Mouse (Mus musculus) stomach, adult 2 months (tissue): ENCODE results near the gene Sumf2. TPM values are rescaled to one million over a fixed set of nuclear protein-coding genes. Genes with fewer than 3 reads are reported as not detected.

Experiments
- polyA plus RNA-seq: library from polyadenylated mRNA; depleted of rRNA; stranded (reverse); fragments of >200 nt; gene quantifications from 2 replicates; pipeline ENCODE4 v1.2.3, GENCODE M21; 2012; rRNA removed

Sumf2 gene
- 5.2 and 5.6 TPM in 2 replicates for polyA plus RNA-seq

GRCm38 (mm10) chr5:129846752-129847557 is at the start of gene Sumf2:
Gene Sumf2 (plus strand): TSS chr5:129846986.

GRCm38 (mm10) chr5:129886911-129887636 is 40.3 kb downstream of the Sumf2 start, which contains the start of gene Chchd2:
Gene Chchd2 (minus strand): TSS chr5:129887470.

GRCm38 (mm10) chr5:129895198-129896088 is 48.7 kb downstream of the Sumf2 start, which contains the start of gene Zbed5:
Gene Zbed5 (plus strand): TSS chr5:129895723.

GRCm38 (mm10) chr5:129898449-129898848 is 51.7 kb downstream of the Sumf2 start, which contains the start of gene Phkg1:
Gene Phkg1 (minus strand): TSS chr5:129898549.

DNA sequence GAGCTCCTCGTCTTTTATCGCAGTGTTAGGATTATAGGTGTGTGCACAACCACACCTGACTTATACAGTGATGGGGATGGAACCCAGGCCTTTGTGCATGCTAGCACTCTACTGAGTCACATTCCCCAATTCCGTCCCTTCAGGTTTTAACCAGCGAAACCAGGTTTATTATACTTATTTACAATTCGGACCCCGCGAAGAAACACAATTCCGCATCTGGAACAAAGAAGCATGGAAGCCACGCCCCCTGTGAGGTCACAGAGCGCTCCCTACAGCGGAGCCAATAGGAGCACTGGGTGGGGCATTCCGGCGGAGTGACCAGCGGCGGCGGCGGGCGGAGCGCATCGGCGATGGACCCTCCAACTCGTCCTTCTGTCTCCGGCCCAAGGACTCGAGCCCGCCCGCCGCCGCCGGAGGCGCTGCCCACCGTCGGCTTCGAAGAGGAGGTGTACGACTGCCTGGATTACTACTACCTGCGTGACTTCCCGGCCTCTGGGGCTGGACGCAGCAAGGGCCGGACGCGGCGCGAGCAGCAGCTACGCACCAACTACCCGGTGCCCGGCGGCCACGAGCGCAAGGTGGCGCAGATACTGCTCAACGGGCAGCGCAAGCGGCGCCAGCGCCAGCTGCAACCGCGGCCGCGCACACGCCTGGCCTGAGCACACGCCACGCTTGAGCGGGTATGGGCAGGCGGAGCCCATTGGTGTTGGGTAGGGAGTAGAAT is 61.6 kb downstream of the Sumf2 start, which contains the start of gene Nupr1l:
Gene Nupr1l (plus strand): TSS at position 299 of the 724 bp plus-strand sequence.

Other genes starting within 250 kb of the Sumf2 start
- 0.32 and 0.35 TPM in 2 replicates for gene Zfp11, start 176.9 kb upstream of the Sumf2 start, polyA plus RNA-seq
- gene Sept14, start 138.5 kb upstream of the Sumf2 start, polyA plus RNA-seq = not detected in 2 replicates
- gene Mrps17, start 131.5 kb upstream of the Sumf2 start, polyA plus RNA-seq = 30.9 and 37.4 TPM in 2 replicates
- 13.1 and 16.2 TPM in 2 replicates for gene Nipsnap2, start 121.9 kb upstream of the Sumf2 start, polyA plus RNA-seq
- gene Psph, start 59.5 kb upstream of the Sumf2 start, polyA plus RNA-seq = 11.9 and 13.8 TPM in 2 replicates
- gene Chchd2, start 40.5 kb downstream of the Sumf2 start, polyA plus RNA-seq = 1,057 and 2,189 TPM in 2 replicates
- gene Zbed5, start 48.7 kb downstream of the Sumf2 start, polyA plus RNA-seq = 0.40 and 0.51 TPM in 2 replicates
- gene Phkg1, start 51.6 kb downstream of the Sumf2 start, polyA plus RNA-seq = 0.41 and 0.74 TPM in 2 replicates
- gene Nupr1l, start 61.6 kb downstream of the Sumf2 start, polyA plus RNA-seq = 3.4 and 4.2 TPM in 2 replicates
- gene Vkorc1l1, start 95.0 kb downstream of the Sumf2 start, polyA plus RNA-seq = 3.9 and 6.9 TPM in 2 replicates
- gene Gusb, start 156.1 kb downstream of the Sumf2 start, polyA plus RNA-seq = 9.3 and 9.4 TPM in 2 replicates
- gene Asl, start 182.3 kb downstream of the Sumf2 start, polyA plus RNA-seq = 11.9 and 15.0 TPM in 2 replicates
- gene Crcp, start 182.3 kb downstream of the Sumf2 start, polyA plus RNA-seq = 2.5 and 2.9 TPM in 2 replicates
- 6.8 and 7.0 TPM in 2 replicates for gene Tpst1, start 226.3 kb downstream of the Sumf2 start, polyA plus RNA-seq